ENCODE assay signal across 14 mouse cellular contexts in the genomic region with DNA sequence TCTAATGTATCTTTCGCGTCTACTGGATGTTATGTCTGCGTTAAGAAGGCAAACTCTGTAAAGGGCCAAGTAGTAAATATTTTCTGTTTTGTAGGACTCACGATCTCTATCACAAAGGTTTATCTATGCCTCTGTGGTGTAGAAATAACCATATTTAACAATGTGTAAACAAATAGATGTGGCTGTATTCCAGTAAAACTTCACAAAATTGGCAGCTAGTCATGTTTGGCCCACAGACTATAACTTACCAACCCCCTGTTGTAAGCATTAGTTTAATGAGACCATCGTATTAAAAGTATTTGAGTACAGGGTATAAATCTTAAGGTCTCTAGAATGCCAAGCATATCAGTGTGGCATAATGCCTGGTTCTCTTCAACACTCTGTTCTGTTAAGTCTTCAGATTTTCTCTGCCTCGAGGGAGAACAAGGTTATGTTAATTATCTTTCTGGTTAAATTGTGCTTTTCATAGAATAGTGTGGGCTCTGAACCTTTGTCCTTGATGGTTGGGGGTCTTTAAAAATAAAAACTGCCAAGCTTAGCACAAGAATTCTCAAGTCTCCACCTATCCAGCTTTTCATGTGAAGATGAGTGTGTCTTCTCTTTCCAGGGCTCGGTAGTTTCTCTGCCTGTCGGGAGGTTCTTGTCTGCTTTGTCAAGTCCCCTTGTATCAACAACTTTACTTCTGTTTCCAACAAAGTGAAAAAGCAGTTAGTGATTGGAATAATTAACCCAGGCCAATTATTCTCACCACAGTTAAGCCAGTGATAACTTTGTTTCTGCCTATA.
DNase-seq lines count a peak whose midpoint lies in the region; ATAC-seq and TF ChIP-seq lines count a peak whose summit lies in the region.
"Had no signal": no experiment of that assay in that cellular context is flagged by ENCODE, and none has a peak within 500 bp of the region (broad histone marks: within the 10 kb centered on the region; RNA-seq: fewer than 3 reads in every experiment).

No protein-coding gene starts in this region.

- H3K4me2 ChIP-seq in lung, embryonic 14.5 days: no peak overlapping the region
- no peak overlapping the region for H3K4me2 ChIP-seq in embryonic facial prominence, embryonic 13.5 days
- H3K4me2 ChIP-seq in hindbrain, embryonic 12.5 days (replicated peaks): no peak overlapping the region
- H3K4me2 ChIP-seq in midbrain, embryonic 16.5 days (ENCODE audit: low read length): no peak overlapping the region
- H3K4me2 ChIP-seq: heart, embryonic 13.5 days had no signal

- peak overlapping the region; percentile 67 for H3K27ac ChIP-seq in lung, embryonic 14.5 days (ENCODE audit: low read depth)
- peak overlapping the region; percentile 55 for H3K27ac ChIP-seq in embryonic facial prominence, embryonic 13.5 days
- H3K27ac ChIP-seq in hindbrain, embryonic 12.5 days: peak overlapping the region; percentile 41
- peak overlapping the region; percentile 50 for H3K27ac ChIP-seq in midbrain, embryonic 16.5 days (ENCODE audit: low read length)
- H3K27ac ChIP-seq: heart, embryonic 13.5 days; liver, embryonic 14.5 days had no signal

- no peaks in the 10 kb centered on the region for H3K27me3 ChIP-seq in lung, embryonic 14.5 days (ENCODE audit: insufficient read depth, low read length)
- no peaks in the 10 kb centered on the region for H3K27me3 ChIP-seq in embryonic facial prominence, embryonic 13.5 days
- H3K27me3 ChIP-seq in hindbrain, embryonic 12.5 days: 0 out of 2 replicates have a peak, but pooled peaks cover 5% of the 10 kb centered on the region
- no peaks in the 10 kb centered on the region for H3K27me3 ChIP-seq in midbrain, embryonic 16.5 days (ENCODE audit: control insufficient read depth, insufficient read depth, low read depth, low read length)
- H3K27me3 ChIP-seq: heart, embryonic 13.5 days; Patski had no signal

- H3K9ac ChIP-seq in lung, embryonic 14.5 days: no peak overlapping the region
- no peak overlapping the region for H3K9ac ChIP-seq in embryonic facial prominence, embryonic 13.5 days
- no peak overlapping the region for H3K9ac ChIP-seq in hindbrain, embryonic 12.5 days
- no peak overlapping the region for H3K9ac ChIP-seq in midbrain, embryonic 16.5 days (ENCODE audit: low read depth, low read length)
- H3K9ac ChIP-seq: heart, embryonic 13.5 days; liver, embryonic 14.5 days had no signal

- no peaks in the 10 kb centered on the region for H3K4me1 ChIP-seq in lung, embryonic 14.5 days (ENCODE audit: insufficient read depth)
- H3K4me1 ChIP-seq in embryonic facial prominence, embryonic 13.5 days: peaks cover 18% of the 10 kb centered on the region
- peaks cover 12% of the 10 kb centered on the region for H3K4me1 ChIP-seq in hindbrain, embryonic 12.5 days
- H3K4me1 ChIP-seq in midbrain, embryonic 16.5 days (ENCODE audit: control insufficient read depth, insufficient read depth, low read length): peaks cover 8% of the 10 kb centered on the region

- ATAC-seq in lung, embryonic 14.5 days (ENCODE audit: insufficient read depth): no peak
- no peak for ATAC-seq in embryonic facial prominence, embryonic 13.5 days (ENCODE audit: insufficient number of reproducible peaks, insufficient read depth, low FRiP score, low TSS enrichment, low read depth)
- ATAC-seq in hindbrain, embryonic 12.5 days (ENCODE audit: low FRiP score): no peak
- no peak for ATAC-seq in midbrain, embryonic 16.5 days
- ATAC-seq: intestine, embryonic 16.5 days; Patski had no signal

- TF ChIP-seq CTCF in lung, embryonic 14.5 days (IDR thresholded peaks at IDR 0.05; ENCODE audit: low read depth): no peak

- no peak overlapping the region for H3K4me3 ChIP-seq in lung, embryonic 14.5 days (ENCODE audit: low read depth, low read length)
- H3K4me3 ChIP-seq in embryonic facial prominence, embryonic 13.5 days: no peak overlapping the region
- no peak overlapping the region for H3K4me3 ChIP-seq in hindbrain, embryonic 12.5 days
- no peak overlapping the region for H3K4me3 ChIP-seq in midbrain, embryonic 16.5 days (ENCODE audit: low read depth, low read length)
- H3K4me3 ChIP-seq: heart, embryonic 13.5 days had no signal

- H3K9me3 ChIP-seq in lung, embryonic 14.5 days (ENCODE audit: low read depth, low read length): no peaks in the 10 kb centered on the region
- no peaks in the 10 kb centered on the region for H3K9me3 ChIP-seq in embryonic facial prominence, embryonic 13.5 days
- peaks cover 5% of the 10 kb centered on the region; the same call in 1 of the 2 replicates for H3K9me3 ChIP-seq in hindbrain, embryonic 12.5 days (replicated peaks)
- H3K9me3 ChIP-seq in midbrain, embryonic 16.5 days (replicated peaks; ENCODE audit: control insufficient read depth, low read length, poor library complexity, severe bottlenecking): no peaks in the 10 kb centered on the region
- H3K9me3 ChIP-seq: heart, embryonic 13.5 days had no signal

- peak; percentile 62 for DNase-seq in lung, embryonic 14.5 days
- no peak for DNase-seq in lung, postnatal 36 days
- DNase-seq in urinary bladder, postnatal 25 days (ENCODE audit: low spot score): no peak
- no peak for DNase-seq in gastrocnemius, postnatal 10 days
- no peak for DNase-seq in gastrocnemius, adult 18-20 months (ENCODE audit: low spot score)
- DNase-seq: adrenal gland, adult 2 months; thymus, adult 2 months had no signal

- H3K36me3 ChIP-seq in lung, embryonic 14.5 days (ENCODE audit: insufficient read depth): no peaks in the 10 kb centered on the region
- no peaks in the 10 kb centered on the region for H3K36me3 ChIP-seq in embryonic facial prominence, embryonic 13.5 days
- H3K36me3 ChIP-seq in hindbrain, embryonic 12.5 days: no peaks in the 10 kb centered on the region
- H3K36me3 ChIP-seq in midbrain, embryonic 16.5 days (ENCODE audit: control insufficient read depth, insufficient read depth, low read length): no peaks in the 10 kb centered on the region

- 50% methylated on average over 8 of the region's 8 CpGs for WGBS in lung, embryonic 14.5 days
- WGBS in embryonic facial prominence, embryonic 13.5 days: 74% methylated on average over 8 of the region's 8 CpGs
- WGBS in hindbrain, embryonic 12.5 days: 64% methylated on average over 8 of the region's 8 CpGs
- 48% methylated on average over 8 of the region's 8 CpGs for WGBS in midbrain, embryonic 16.5 days
